Mouse (Mus musculus) embryonic fibroblast, embryonic 13.5 days (primary cell): ENCODE measurements at regions not wholly inside any gene's neighbourhood (a gene's known extent, or its start where the extent isn't known, plus 50 kb on each side); places are given as distances from the start of the nearest gene placed in this dataset.

ENCODE experiments used
- CTCF ChIP-seq: IDR thresholded peaks from 2 replicates; pipeline ENCODE4 v1.5.1; 2011; ENCODE audit warnings: mild to moderate bottlenecking, control low read depth, low read length, moderate library complexity, borderline replicate concordance; ENCODE audit not compliant: insufficient read depth
- POLR2A ChIP-seq: IDR thresholded peaks from 2 replicates; pipeline ENCODE4 v1.6.1; 2011; ENCODE audit warnings: low read depth, mild to moderate bottlenecking, control low read depth, low read length, moderate library complexity

DNA sequence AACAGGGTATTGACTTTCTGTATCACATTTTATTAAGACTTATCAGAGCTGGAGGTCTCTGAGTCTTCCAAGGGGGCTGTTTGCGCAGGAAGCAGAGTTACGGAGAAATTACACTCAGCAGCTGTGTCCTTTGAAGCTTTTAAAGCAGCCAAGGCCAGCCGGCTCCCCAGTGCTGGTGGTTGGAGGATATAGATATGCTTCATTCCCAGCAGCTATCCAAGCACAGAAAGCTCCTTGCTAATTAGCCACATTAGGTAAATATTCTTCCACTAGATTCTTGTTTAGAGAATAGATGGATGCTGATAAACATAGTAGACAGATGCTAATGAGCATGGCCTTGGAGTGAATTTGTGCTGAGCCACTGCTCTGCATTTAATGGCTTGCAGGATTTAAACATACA, 96.8 kb downstream of the Wscd1 start:
- TF ChIP-seq POLR2A (no peak), CTCF (no peak)
